ENCODE assay signal across 8 mouse cellular contexts in the genomic region with DNA sequence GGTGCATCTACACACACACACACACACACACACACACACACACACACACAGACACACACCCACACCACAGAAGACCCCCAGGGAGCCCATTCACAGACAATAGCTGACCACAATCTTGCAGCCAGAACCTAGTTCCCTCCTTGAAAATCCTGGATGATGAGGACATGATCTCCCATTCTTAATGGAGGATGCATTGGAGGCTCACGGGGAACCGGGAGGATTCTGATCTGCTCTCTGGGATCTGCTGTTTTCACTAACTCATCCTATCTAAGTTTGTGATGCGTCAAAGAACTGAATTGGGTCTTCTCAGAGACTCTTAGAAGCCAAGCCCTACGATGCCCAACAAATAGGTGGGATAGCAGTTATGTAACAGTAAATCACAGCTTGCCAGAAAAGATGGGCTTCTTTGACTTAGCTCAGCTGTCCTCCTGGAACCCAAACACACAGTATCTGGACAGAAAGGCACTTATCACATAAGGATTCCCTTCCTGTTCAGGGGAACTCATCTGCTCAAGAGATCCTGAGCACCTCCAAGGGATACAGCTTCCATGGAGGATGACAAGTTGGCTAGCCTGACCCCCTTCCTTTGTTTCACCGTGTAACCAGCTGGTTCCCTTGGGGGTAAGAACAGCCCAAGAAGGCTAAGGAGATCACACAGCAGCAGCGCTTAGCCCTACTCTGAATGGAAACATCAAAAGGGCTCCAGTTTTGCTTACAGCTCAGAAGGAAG. TPM values are rescaled to one million over a fixed set of nuclear protein-coding genes. Genes with fewer than 3 reads are reported as not detected.
DNase-seq lines count a peak whose midpoint lies in the region; ATAC-seq and TF ChIP-seq lines count a peak whose summit lies in the region.

No protein-coding gene starts in this region.

- H3K4me1 ChIP-seq in hindbrain, embryonic 11.5 days (replicated peaks; ENCODE audit: control insufficient read depth, insufficient read depth, low read length): peaks cover 2% of the 10 kb centered on the region; the same call in 1 of the 2 replicates
- peaks cover 37% of the 10 kb centered on the region for H3K4me1 ChIP-seq in midbrain, embryonic 15.5 days
- H3K4me1 ChIP-seq in kidney, adult 2 months (ENCODE audit: control insufficient read depth, insufficient read depth, low read length): no peaks in the 10 kb centered on the region

- peak overlapping the region; percentile 97 for H3K27ac ChIP-seq in layer of hippocampus, adult 2 months
- H3K27ac ChIP-seq in hindbrain, embryonic 11.5 days (ENCODE audit: low read depth, low read length): peak overlapping the region; percentile 91
- peak overlapping the region; percentile 97 for H3K27ac ChIP-seq in midbrain, embryonic 15.5 days
- no peak overlapping the region for H3K27ac ChIP-seq in kidney, adult 2 months (ENCODE audit: insufficient read depth, low read depth, low read length)

- TF ChIP-seq CTCF in layer of hippocampus, adult 2 months (conservative IDR thresholded peaks at IDR 0.05): no peak
- no peak for TF ChIP-seq CTCF in kidney, adult 2 months (conservative IDR thresholded peaks at IDR 0.05; ENCODE audit: insufficient read depth, insufficient read length, low read depth, low read length)

- peak in 1 of 2 experiments; percentile 22 for DNase-seq in layer of hippocampus, adult 2 months (ENCODE audit: low spot score in 2 of 2)
- DNase-seq in layer of hippocampus, adult 11-12 months (ENCODE audit: low spot score): no peak
- DNase-seq in cerebellum, adult 9-10 months: peak; percentile 72
- DNase-seq in hindbrain, embryonic 11.5 days (ENCODE audit: low spot score): peak; percentile 74
- no peak for DNase-seq in spleen, adult 18-20 months
- no peak for DNase-seq in kidney, adult 2 months
- no peak for DNase-seq in right cerebral cortex, postnatal 10 days (ENCODE audit: low spot score in 2 of 2)

- peak; percentile 57 for ATAC-seq in hindbrain, embryonic 11.5 days (ENCODE audit: low FRiP score)
- ATAC-seq in midbrain, embryonic 15.5 days (replicated peaks): peak; percentile 48

- TF ChIP-seq POLR2A in kidney, adult 2 months (IDR thresholded peaks at IDR 0.05; ENCODE audit: low read depth, low read length): no peak

- 38% methylated on average over 6 of the region's 6 CpGs for WGBS in hindbrain, embryonic 11.5 days
- 19% methylated on average over 6 of the region's 6 CpGs for WGBS in midbrain, embryonic 15.5 days
- 79% methylated on average over 6 of the region's 6 CpGs for WGBS in kidney, adult 2 months

- peak overlapping the region; percentile 72 for H3K9ac ChIP-seq in hindbrain, embryonic 11.5 days (ENCODE audit: low read depth, low read length)
- H3K9ac ChIP-seq in midbrain, embryonic 15.5 days: peak overlapping the region; percentile 73

- peak overlapping the region; percentile 67 for H3K4me3 ChIP-seq in layer of hippocampus, adult 2 months
- H3K4me3 ChIP-seq in hindbrain, embryonic 11.5 days (ENCODE audit: low read depth, low read length): peak overlapping the region; percentile 50
- H3K4me3 ChIP-seq in midbrain, embryonic 15.5 days: peak overlapping the region; percentile 60
- H3K4me3 ChIP-seq in kidney, adult 2 months (ENCODE audit: insufficient read depth, low read depth, low read length): no peak overlapping the region

- no peaks in the 10 kb centered on the region for H3K27me3 ChIP-seq in hindbrain, embryonic 11.5 days (ENCODE audit: control insufficient read depth, insufficient read depth, low read length)
- H3K27me3 ChIP-seq in midbrain, embryonic 15.5 days (replicated peaks): no peaks in the 10 kb centered on the region
- H3K27me3 ChIP-seq in kidney, adult 2 months (replicated peaks; ENCODE audit: control insufficient read depth, insufficient read depth, low read length): no peaks in the 10 kb centered on the region; the same call in 1 of the 2 replicates

- peaks cover 6% of the 10 kb centered on the region for H3K36me3 ChIP-seq in hindbrain, embryonic 11.5 days (ENCODE audit: control insufficient read depth, insufficient read depth, low read length)
- H3K36me3 ChIP-seq in midbrain, embryonic 15.5 days (replicated peaks): peaks cover 10% of the 10 kb centered on the region
- H3K36me3 ChIP-seq in kidney, adult 2 months (ENCODE audit: control insufficient read depth, insufficient read depth, low read length): no peaks in the 10 kb centered on the region

- peak overlapping the region; percentile 66 for H3K4me2 ChIP-seq in hindbrain, embryonic 11.5 days (replicated peaks; ENCODE audit: low read depth, low read length)
- peak overlapping the region; percentile 71 for H3K4me2 ChIP-seq in midbrain, embryonic 15.5 days

- H3K9me3 ChIP-seq in hindbrain, embryonic 11.5 days (ENCODE audit: control insufficient read depth, low read length): no peaks in the 10 kb centered on the region
- no peaks in the 10 kb centered on the region for H3K9me3 ChIP-seq in midbrain, embryonic 15.5 days

RNA-seq across cellular contexts. Expression of a gene that starts 1.1 kb away (rescaled TPM):
- total RNA-seq in layer of hippocampus, adult 2 months (2021): 100 to 1,000 TPM; 246 to 258 TPM
- polyA plus RNA-seq in hindbrain, embryonic 11.5 days (2014; fragmentation: Nextera tagmentation; extraction: Ambion mirVana): 410 and 447 TPM in 2 replicates
- polyA plus RNA-seq in midbrain, embryonic 15.5 days (2015; fragmentation: Nextera tagmentation; extraction: Ambion mirVana): 390 and 409 TPM in 2 replicates
- polyA plus RNA-seq in kidney, adult 2 months (2012; rRNA removed): 0.77 and 1.3 TPM in 2 replicates

RNA-seq across cellular contexts. Expression of a gene that starts 19.4 kb away (rescaled TPM):
- 10 to 100 TPM; 19.8 to 20.5 TPM for total RNA-seq in layer of hippocampus, adult 2 months (2021)
- polyA plus RNA-seq in hindbrain, embryonic 11.5 days (2014; fragmentation: Nextera tagmentation; extraction: Ambion mirVana): 44.5 and 46.2 TPM in 2 replicates
- 42.0 and 43.7 TPM in 2 replicates for polyA plus RNA-seq in midbrain, embryonic 15.5 days (2015; fragmentation: Nextera tagmentation; extraction: Ambion mirVana)
- 8.0 and 9.2 TPM in 2 replicates for polyA plus RNA-seq in kidney, adult 2 months (2012; rRNA removed)

RNA-seq across cellular contexts. Expression of a gene that starts 29.9 kb away (rescaled TPM):
- 1 to 10 TPM in 1 of 2 experiments, under 1 TPM in 1; 0.44 to 1.0 TPM for total RNA-seq in layer of hippocampus, adult 2 months (2021)
- 0.43 and 0.99 TPM in 2 replicates for polyA plus RNA-seq in hindbrain, embryonic 11.5 days (2014; fragmentation: Nextera tagmentation; extraction: Ambion mirVana)
- 0.59 and 0.72 TPM in 2 replicates for polyA plus RNA-seq in midbrain, embryonic 15.5 days (2015; fragmentation: Nextera tagmentation; extraction: Ambion mirVana)
- 0.05 TPM in 1 of 2 replicates, not detected in the other for polyA plus RNA-seq in kidney, adult 2 months (2012; rRNA removed)

Comparison
In these comparisons a context has a peak if more than half of its experiments do, and no peak if none do; other contexts are left out.
1. DNase-seq: peak in cerebellum, adult 9-10 months (single experiment) and hindbrain, embryonic 11.5 days (single experiment); none in layer of hippocampus, adult 11-12 months (single experiment), spleen, adult 18-20 months (0 of 2), kidney, adult 2 months (single experiment) and right cerebral cortex, postnatal 10 days (0 of 2).
2. RNA of a gene that starts 1.1 kb away (polyA plus RNA-seq): 410 to 447 TPM in hindbrain, embryonic 11.5 days and 390 to 409 TPM in midbrain, embryonic 15.5 days; 0.77 to 1.3 TPM in kidney, adult 2 months; every median in the first group is over 100 times any median in the second.